Mouse (Mus musculus) fibroblast of lung, adult 2 months (primary cell): ENCODE data around the gene Olfr982.

Experiments
- DNase-seq: peaks from one replicate; pipeline ENCODE4 v3.0.0-alpha.2; 2011; ENCODE audit warnings: low read depth

Olfr982 gene

DNA sequence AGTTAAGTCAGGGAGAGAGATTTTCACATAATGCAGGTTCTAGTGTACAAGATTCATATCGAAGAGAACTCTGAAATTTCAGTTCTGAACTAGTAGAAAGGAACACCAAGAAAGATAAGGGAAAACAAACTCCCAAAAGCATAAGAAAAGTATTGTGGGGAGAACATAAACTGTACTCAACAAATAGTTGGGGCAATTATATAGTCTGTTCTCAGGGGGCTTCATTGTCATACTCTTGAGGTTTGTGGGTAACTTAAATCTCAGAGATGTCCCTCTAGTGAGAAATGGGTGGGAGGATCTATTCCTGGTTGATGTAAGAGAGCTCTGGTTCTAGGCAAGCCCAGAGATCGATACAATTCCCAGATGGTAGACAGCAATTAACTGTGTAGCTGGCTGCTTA, at the start of gene Olfr982:
Olfr982 (plus strand) TSS at position 301 of the 400 bp plus-strand sequence.
- no peak for DNase-seq

DNA sequence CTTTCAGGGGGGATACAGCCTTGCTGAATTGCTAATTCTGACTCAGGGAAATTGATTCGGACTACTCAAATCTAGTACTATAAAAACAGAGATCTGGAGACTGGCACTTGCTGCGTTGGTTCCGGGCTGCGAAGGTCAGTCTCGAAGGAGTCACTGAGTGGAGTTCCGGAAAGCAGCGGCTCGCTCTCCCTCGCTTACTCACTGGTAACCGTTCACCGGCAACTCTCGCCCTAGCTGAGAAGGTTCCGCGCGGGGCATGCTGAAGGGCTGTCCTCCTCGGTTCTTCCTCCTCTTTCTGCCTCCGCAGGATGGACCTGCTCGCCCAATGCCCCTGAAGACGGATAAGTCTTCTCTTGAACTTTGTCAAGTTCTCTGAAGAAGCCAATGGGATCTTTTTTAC, 23.5 kb upstream of the Olfr982 start:
- DNase-seq: no peak

- no peak for DNase-seq
Observed at GRCm38 (mm10) chr9:40093495-40093894, 19.9 kb downstream of the Olfr982 start, which contains the start of gene Olfr983. Gene Olfr983, minus strand, starts transcription at chr9:40093595.

GRCm38 (mm10) chr9:40094769-40095168, 21.1 kb downstream of the Olfr982 start:
- no peak for DNase-seq

DNA sequence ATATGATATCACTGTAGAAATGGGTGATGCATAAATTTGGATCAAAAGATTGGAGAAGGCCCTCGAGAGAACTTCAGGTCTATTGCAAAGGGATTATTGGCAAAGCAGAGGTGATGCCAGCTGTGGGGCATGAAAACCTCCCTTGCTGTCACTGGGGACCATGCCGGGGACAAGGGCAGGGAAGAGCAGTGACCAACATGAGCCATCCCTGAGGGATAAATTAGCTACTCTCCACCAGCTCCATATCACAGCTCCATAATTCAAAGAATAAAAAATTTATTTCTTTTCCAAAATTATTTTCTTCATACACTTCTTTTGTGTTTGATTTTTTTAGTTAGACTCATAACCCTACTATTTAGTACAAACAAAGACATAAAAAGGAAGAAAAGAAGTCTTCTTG, 40.5 kb downstream of the Olfr982 start, which contains the start of gene Olfr984:
Olfr984 (minus strand) TSS at position 101 of the 400 bp plus-strand sequence.
- DNase-seq: no peak

GRCm38 (mm10) chr9:40116645-40117286, 43.1 kb downstream of the Olfr982 start:
- DNase-seq: no peak

- DNase-seq: no peak
Observed at GRCm38 (mm10) chr9:40117287-40117659, 43.6 kb downstream of the Olfr982 start.
